Mouse (Mus musculus): ENCODE measurements around the gene Zbtb11. TPM values are rescaled to one million over a fixed set of nuclear protein-coding genes. Genes with fewer than 3 reads are reported as not detected.

The Zbtb11 gene
- polyA plus RNA-seq, 1 experiment from 2014 or later = 5.8 TPM

DNA sequence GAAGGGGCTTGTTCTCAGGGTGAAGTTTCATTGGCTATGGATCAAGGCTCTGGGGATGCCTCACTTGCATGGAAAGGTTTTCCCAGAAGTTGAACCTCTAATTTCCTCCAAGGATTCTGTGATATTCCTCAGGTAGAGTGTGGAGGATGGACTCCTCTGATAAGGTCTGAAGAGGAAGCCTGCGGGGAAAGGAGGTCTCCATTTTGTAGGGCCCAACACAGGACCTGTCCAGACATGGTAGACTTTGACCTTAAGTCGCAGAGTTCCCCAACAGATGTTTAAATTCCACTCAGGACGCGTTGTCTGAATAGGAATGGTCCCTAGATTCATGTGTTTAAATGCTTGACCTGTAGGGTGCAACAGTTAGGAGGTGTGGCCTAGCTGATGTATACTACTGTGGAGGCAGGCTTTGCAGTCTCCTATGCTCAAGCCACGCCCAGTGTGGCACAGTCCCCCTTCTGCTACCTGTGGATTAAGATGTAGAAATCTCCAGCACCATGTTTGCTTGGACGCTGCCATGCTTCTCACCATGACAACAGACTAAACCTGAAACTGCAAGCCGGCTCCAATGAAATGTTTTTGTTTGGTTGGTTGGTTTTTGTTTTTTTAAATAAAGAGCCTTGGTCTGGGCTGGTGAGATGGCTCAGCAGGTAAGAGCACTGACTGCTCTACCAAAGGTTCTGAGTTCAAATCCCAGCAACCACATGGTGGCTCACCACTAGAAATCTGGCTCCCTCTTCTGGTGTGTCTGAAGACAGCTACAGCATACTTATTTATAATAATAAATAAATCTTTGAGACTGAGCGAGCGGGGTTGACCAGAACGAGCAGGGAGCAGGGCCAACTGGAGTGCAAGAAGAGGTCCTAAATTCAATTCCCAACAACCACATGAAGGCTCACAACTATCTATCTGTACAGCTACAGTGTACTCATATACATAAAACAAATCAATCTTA, 39.4 kb downstream of the Zbtb11 start:
- Histone ChIP-seq H3K4me1 (replicated peaks; ENCODE audit: control insufficient read depth, insufficient read depth, low read length) (no peaks in the 10 kb centered on the region), H3K4me3 (ENCODE audit: low read depth, low read length) (no peak overlapping the region), H3K27me3 (replicated peaks; ENCODE audit: control insufficient read depth, insufficient read depth, low read length) (no peaks in the 10 kb centered on the region), H3K4me2 (replicated peaks; ENCODE audit: low read depth) (no peak overlapping the region), H3K9ac (ENCODE audit: low read depth, low read length) (no peak overlapping the region), H3K27ac (ENCODE audit: low read depth, low read length) (no peak overlapping the region), H3K36me3 (ENCODE audit: control insufficient read depth, insufficient read depth) (peaks cover 10% of the 10 kb centered on the region), H3K9me3 (ENCODE audit: control insufficient read depth) (no peaks in the 10 kb centered on the region)
- no peak for TF ChIP-seq CTCF (IDR thresholded peaks at IDR 0.05; ENCODE audit: low read depth)
- WGBS = 89% methylated on average over 10 of the region's 10 CpGs
- ATAC-seq = no peak

DNA sequence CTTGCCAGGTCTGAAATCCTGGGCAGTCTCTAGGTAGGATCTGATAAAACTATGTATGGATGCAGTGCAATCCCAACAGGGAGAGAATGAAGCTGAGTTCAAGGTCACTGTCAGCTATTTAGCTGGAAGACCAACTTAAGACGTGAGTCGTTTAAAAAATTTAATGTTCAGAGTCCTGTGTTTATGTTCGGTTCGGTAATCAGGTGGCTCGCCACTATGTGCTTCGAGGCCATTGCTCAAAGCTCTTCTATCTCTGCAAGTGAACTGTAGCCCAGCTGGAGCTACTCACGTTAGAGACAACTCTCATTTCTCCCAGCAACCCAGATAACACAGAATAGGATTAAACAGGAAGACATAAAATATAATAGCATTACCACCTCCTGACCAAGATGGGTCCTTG, 40.4 kb downstream of the Zbtb11 start:
- no peak for TF ChIP-seq CTCF (IDR thresholded peaks at IDR 0.05; ENCODE audit: low read depth)
- H3K27ac ChIP-seq (ENCODE audit: low read depth, low read length) = no peak overlapping the region
- no peak overlapping the region for H3K9ac ChIP-seq (ENCODE audit: low read depth, low read length)
- WGBS = 61% methylated on average over 7 of the region's 7 CpGs
- H3K27me3 ChIP-seq (replicated peaks; ENCODE audit: control insufficient read depth, insufficient read depth, low read length) = no peaks in the 10 kb centered on the region
- H3K9me3 ChIP-seq (ENCODE audit: control insufficient read depth) = no peaks in the 10 kb centered on the region
- no peak overlapping the region for H3K4me3 ChIP-seq (ENCODE audit: low read depth, low read length)
- H3K4me2 ChIP-seq (replicated peaks; ENCODE audit: low read depth) = no peak overlapping the region
- no peaks in the 10 kb centered on the region for H3K4me1 ChIP-seq (replicated peaks; ENCODE audit: control insufficient read depth, insufficient read depth, low read length)
- H3K36me3 ChIP-seq (ENCODE audit: control insufficient read depth, insufficient read depth) = peaks cover 19% of the 10 kb centered on the region
- ATAC-seq = no peak

DNA sequence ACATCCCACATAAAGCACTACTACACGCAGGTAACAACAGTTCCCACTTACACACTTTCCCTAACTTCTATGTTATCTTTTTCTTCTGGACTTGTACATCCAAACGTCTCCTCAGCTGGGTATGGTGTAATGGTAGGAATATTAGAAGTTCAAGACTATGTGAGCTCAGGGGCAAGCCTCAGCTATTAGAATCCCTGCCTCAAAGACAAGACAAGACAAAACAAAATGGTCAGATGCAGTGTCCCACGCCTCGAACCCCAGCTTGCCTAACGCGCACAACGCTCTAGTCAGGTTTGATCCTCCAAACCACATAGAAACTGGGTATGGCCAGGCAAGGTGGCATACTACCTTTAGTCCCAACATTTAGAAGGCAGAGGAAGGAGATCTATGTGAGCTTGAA, 46.0 kb downstream of the Zbtb11 start:
- WGBS = 95% methylated on average over 7 of the region's 7 CpGs
- H3K36me3 ChIP-seq (ENCODE audit: control insufficient read depth, insufficient read depth) = peaks cover 43% of the 10 kb centered on the region
- no peak for TF ChIP-seq CTCF (IDR thresholded peaks at IDR 0.05; ENCODE audit: low read depth)
- no peaks in the 10 kb centered on the region for H3K27me3 ChIP-seq (replicated peaks; ENCODE audit: control insufficient read depth, insufficient read depth, low read length)
- H3K9ac ChIP-seq (ENCODE audit: low read depth, low read length) = no peak overlapping the region
- H3K27ac ChIP-seq (ENCODE audit: low read depth, low read length) = no peak overlapping the region
- no peak overlapping the region for H3K4me3 ChIP-seq (ENCODE audit: low read depth, low read length)
- H3K9me3 ChIP-seq (ENCODE audit: control insufficient read depth) = no peaks in the 10 kb centered on the region
- H3K4me1 ChIP-seq (replicated peaks; ENCODE audit: control insufficient read depth, insufficient read depth, low read length) = no peaks in the 10 kb centered on the region
- no peak overlapping the region for H3K4me2 ChIP-seq (replicated peaks; ENCODE audit: low read depth)
- no peak for ATAC-seq

DNA sequence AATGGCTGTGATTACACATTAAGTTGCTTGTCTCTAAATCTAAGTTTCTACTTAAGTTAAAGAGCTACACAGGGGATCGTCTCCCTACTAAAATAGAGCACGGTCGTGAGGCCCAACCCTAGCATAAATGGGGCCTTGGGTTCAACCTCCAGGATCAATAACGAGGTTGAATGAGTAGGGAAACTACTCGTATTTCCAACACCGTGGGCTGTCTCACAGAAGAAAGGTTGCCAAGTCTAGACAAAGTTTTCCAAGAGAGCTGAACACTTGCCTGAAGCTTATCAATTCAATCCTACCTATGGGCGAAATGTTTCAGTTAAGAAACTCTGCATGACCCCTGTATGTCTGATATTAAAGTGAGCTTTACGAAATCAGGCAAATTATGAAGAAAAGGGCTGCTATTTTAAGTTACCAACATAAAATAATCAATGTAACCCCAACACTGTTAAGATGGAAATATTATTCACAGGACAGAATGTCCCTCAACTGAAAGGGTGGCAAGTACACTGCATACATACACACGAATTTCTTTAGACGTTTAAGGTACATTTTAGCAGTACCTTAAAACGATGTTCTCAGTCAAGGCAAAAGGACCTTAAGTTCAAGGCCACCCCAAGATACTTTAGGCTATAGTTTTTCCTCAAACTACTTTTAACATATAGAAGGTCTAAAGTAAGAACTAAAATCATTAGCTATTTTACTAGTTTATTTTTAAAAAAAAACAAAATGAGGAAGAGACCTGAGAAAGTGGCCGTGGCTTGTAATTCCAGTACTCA, 54.4 kb downstream of the Zbtb11 start:
- Histone ChIP-seq H3K9me3 (ENCODE audit: control insufficient read depth) (no peaks in the 10 kb centered on the region), H3K36me3 (ENCODE audit: control insufficient read depth, insufficient read depth) (peaks cover 8% of the 10 kb centered on the region), H3K27ac (ENCODE audit: low read depth, low read length) (0 out of 2 replicates have a peak overlapping the region, but pooled peaks have one; percentile 97), H3K4me1 (replicated peaks; ENCODE audit: control insufficient read depth, insufficient read depth, low read length) (peaks cover 4% of the 10 kb centered on the region; the same call in 1 of the 2 replicates), H3K9ac (ENCODE audit: low read depth, low read length) (peak overlapping the region; percentile 93; the same call in 1 of the 2 replicates), H3K4me2 (replicated peaks; ENCODE audit: low read depth) (peak overlapping the region; percentile 77), H3K4me3 (ENCODE audit: low read depth, low read length) (peak overlapping the region; percentile 95), H3K27me3 (replicated peaks; ENCODE audit: control insufficient read depth, insufficient read depth, low read length) (no peaks in the 10 kb centered on the region)
- no peak for ATAC-seq
- 21% methylated on average over 12 of the region's 12 CpGs for WGBS
- no peak for TF ChIP-seq CTCF (IDR thresholded peaks at IDR 0.05; ENCODE audit: low read depth)

DNA sequence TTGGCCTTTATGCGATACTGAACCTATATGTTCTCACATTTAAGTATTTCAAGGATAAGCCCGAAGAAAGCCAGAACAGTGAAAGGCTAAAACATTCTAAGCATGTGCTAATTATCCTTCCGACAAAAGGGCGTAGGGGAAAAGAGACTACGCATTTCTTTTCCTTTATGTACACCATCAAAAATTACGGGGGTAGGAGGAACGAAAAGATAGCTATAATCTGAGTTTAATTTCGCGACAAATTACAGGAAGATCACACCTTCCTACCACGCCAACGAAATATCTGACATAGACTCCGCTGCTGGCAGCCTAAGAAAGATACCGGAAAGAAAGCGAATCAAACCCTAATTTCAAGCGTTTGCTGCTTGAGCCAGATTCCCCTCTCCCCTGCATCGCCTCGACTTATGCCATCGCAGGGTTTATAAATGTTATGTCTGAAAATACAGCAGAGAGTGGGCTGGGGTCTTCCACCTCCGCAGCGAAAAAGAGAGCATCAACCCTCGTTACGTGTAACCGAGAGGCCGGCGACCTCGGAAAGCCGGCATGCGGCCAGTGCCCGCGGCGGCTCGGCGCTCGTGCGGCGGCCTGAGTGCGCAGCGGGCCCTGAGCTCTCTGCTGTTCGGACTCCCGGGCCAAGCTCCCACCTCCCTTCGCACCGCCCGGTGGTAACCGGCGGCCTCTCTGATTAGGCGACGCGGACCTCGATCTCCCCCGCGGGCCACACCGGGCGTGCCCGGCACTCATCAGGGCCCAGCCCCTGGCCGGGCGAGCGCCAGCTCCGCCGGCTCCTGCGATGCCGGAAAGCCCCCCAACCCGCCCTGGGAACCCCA, 55.3 kb downstream of the Zbtb11 start:
- Histone ChIP-seq H3K4me2 (replicated peaks; ENCODE audit: low read depth) (peak overlapping the region; percentile 77), H3K27me3 (replicated peaks; ENCODE audit: control insufficient read depth, insufficient read depth, low read length) (no peaks in the 10 kb centered on the region), H3K4me3 (ENCODE audit: low read depth, low read length) (peak overlapping the region; percentile 95), H3K36me3 (ENCODE audit: control insufficient read depth, insufficient read depth) (peaks cover 12% of the 10 kb centered on the region), H3K4me1 (replicated peaks; ENCODE audit: control insufficient read depth, insufficient read depth, low read length) (peaks cover 4% of the 10 kb centered on the region; the same call in 1 of the 2 replicates), H3K27ac (ENCODE audit: low read depth, low read length) (peak overlapping the region; percentile 97), H3K9ac (ENCODE audit: low read depth, low read length) (peak overlapping the region; percentile 93), H3K9me3 (ENCODE audit: control insufficient read depth) (no peaks in the 10 kb centered on the region)
- no peak for TF ChIP-seq CTCF (IDR thresholded peaks at IDR 0.05; ENCODE audit: low read depth)
- peak; percentile 90 for ATAC-seq
- whole genome bisulfite sequencing = 0% methylated on average over 62 of the region's 62 CpGs

Measured in intestine, postnatal 0 days (tissue).